Mouse (Mus musculus): ENCODE measurements at regions not wholly inside any gene's neighbourhood (a gene's known extent, or its start where the extent isn't known, plus 50 kb on each side); places are given as distances from the start of the nearest gene placed in this dataset.
A peak's percentile ranks its signal among the peaks of the same experiment; 100 is the strongest.

DNA sequence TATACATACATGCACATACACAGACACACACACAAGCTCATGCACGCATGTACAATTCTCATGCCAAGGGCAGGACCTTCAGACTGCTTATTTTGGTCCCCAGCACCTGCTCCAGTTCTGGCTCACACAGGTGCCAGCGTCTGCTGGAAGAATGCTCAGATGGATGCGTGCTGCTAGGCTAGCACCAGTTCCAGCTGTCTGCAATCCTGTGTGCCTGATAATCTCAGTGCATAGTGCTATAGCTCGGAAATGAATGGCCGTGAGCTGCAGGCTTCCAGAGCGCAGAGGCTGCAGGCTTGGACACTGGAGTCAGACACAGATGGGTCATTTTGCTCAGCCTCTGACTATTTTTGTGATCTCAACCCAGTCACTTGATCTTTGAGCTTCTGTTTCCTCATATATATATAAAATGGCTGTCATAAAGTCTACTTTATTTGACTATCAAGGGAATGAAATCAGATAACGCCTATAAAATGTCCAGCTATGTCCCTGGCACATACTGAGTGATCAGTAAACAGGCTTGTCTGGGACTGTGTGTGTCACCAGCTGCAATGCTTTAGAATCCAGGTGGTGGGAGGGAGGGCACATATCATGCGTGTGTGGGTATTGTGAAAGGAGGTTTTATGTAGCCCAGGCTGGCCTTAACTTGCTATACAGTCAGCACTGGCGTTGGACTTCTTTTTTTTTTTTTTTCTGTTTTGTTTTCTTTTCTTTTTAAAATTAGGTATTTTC is 91.7 kb upstream of the Eif4g2 start:
- TF ChIP-seq MYOD1 (IDR thresholded peaks at IDR 0.05; ENCODE audit: control insufficient read depth in 1 of 3, insufficient read length in 2 of 3, low read depth in 2 of 3) (peak in 2 of 3 experiments; percentile 63 to 68), REST (IDR thresholded peaks at IDR 0.05; ENCODE audit: insufficient read depth, insufficient read length) (no peak), POLR2AphosphoS2 (IDR thresholded peaks at IDR 0.05; ENCODE audit: insufficient read length, low read depth) (no peak), CEBPB (IDR thresholded peaks at IDR 0.05; ENCODE audit: insufficient read depth, poor library complexity, severe bottlenecking) (no peak), POLR2A (IDR thresholded peaks at IDR 0.05; ENCODE audit: insufficient read length, low read depth) (no peak)

Data from myocyte (in vitro differentiated cells).